Comparison of ENCODE assay signal across 9 mouse cellular contexts in genomic region chr11:45103498-45104336, GRCm38 (mm10).
DNase-seq lines count a peak whose midpoint lies in the region; ATAC-seq lines count a peak whose summit lies in the region.
"Had no signal": no experiment of that assay in that cellular context is flagged by ENCODE, and none has a peak within 500 bp of the region (broad histone marks: within the 10 kb centered on the region; RNA-seq: fewer than 3 reads in every experiment).

No protein-coding gene starts in this region.

- no peak overlapping the region; the same call in 1 of the 2 replicates for H3K4me2 ChIP-seq in midbrain, embryonic 12.5 days (replicated peaks)
- H3K4me2 ChIP-seq: embryonic facial prominence, embryonic 12.5 days had no signal

- ATAC-seq in midbrain, embryonic 12.5 days (ENCODE audit: low FRiP score, low read depth): peak; percentile 60; the same call in 1 of the 2 replicates
- no peak for ATAC-seq in monocyte, adult 5-6 weeks (replicated peaks; ENCODE audit: insufficient number of reproducible peaks, low FRiP score, low TSS enrichment, poor library complexity, severe bottlenecking)

- no peaks in the 10 kb centered on the region for H3K27me3 ChIP-seq in heart, embryonic 10.5 days (ENCODE audit: insufficient read depth, poor library complexity, severe bottlenecking)
- H3K27me3 ChIP-seq in midbrain, embryonic 12.5 days: no peaks in the 10 kb centered on the region
- H3K27me3 ChIP-seq: embryonic facial prominence, embryonic 12.5 days had no signal

- no peak overlapping the region for H3K4me3 ChIP-seq in heart, embryonic 10.5 days
- H3K4me3 ChIP-seq in midbrain, embryonic 12.5 days: no peak overlapping the region
- H3K4me3 ChIP-seq: embryonic facial prominence, embryonic 12.5 days had no signal

- H3K9ac ChIP-seq in midbrain, embryonic 12.5 days (replicated peaks): no peak overlapping the region
- H3K9ac ChIP-seq: embryonic facial prominence, embryonic 12.5 days had no signal

- no peaks in the 10 kb centered on the region for H3K36me3 ChIP-seq in heart, embryonic 10.5 days
- no peaks in the 10 kb centered on the region for H3K36me3 ChIP-seq in midbrain, embryonic 12.5 days
- H3K36me3 ChIP-seq: embryonic facial prominence, embryonic 12.5 days had no signal

- H3K9me3 ChIP-seq in heart, embryonic 10.5 days: no peaks in the 10 kb centered on the region
- no peaks in the 10 kb centered on the region for H3K9me3 ChIP-seq in midbrain, embryonic 12.5 days
- H3K9me3 ChIP-seq: embryonic facial prominence, embryonic 12.5 days had no signal

- peak; percentile 97 for DNase-seq in heart, adult 11 months
- DNase-seq in heart, embryonic 10.5 days (ENCODE audit: low spot score): no peak
- peak; percentile 20 for DNase-seq in embryo, embryonic 10 days (ENCODE audit: low spot score)
- DNase-seq in gastrocnemius, postnatal 14 days: peak; percentile 9
- peak; percentile 9 for DNase-seq in kidney, postnatal 14 days
- no peak for DNase-seq in thymus, postnatal 10 days (ENCODE audit: low spot score in 2 of 2)

- H3K4me1 ChIP-seq in heart, embryonic 10.5 days: no peaks in the 10 kb centered on the region
- H3K4me1 ChIP-seq in midbrain, embryonic 12.5 days: 0 out of 2 replicates have a peak, but pooled peaks cover 6% of the 10 kb centered on the region

- H3K27ac ChIP-seq in heart, embryonic 10.5 days: no peak overlapping the region
- no peak overlapping the region for H3K27ac ChIP-seq in midbrain, embryonic 12.5 days (replicated peaks)
- H3K27ac ChIP-seq: embryonic facial prominence, embryonic 12.5 days had no signal

- intact Hi-C loops in gastrocnemius, postnatal 14 days (cut with DNase I; ENCODE audit: low total_unique reads): no loop called here

- 76% methylated on average over 12 of the region's 12 CpGs for WGBS in heart, embryonic 10.5 days
- WGBS in midbrain, embryonic 12.5 days: 43% methylated on average over 12 of the region's 12 CpGs

Comparison
In these comparisons a context has a peak if more than half of its experiments do, and no peak if none do; other contexts are left out.
1. DNase-seq: peak in heart, adult 11 months (single experiment), embryo, embryonic 10 days (single experiment), gastrocnemius, postnatal 14 days (single experiment) and kidney, postnatal 14 days (single experiment); none in heart, embryonic 10.5 days (single experiment) and thymus, postnatal 10 days (0 of 2).